Mouse (Mus musculus) erythroblast, embryonic 14.5 days (primary cell): ENCODE measurements around the gene Rbms3. TPM values are rescaled to one million over a fixed set of nuclear protein-coding genes. Genes with fewer than 3 reads are reported as not detected.

Source experiments
- H3K27me3 ChIP-seq: 2 replicates; pipeline ENCODE4 v1.6.1; 2012; ENCODE audit warnings: inconsistent platforms; ENCODE audit not compliant: control insufficient read depth
- H3K36me3 ChIP-seq: 2 replicates; pipeline ENCODE4 v1.6.1; 2012; ENCODE audit warnings: mild to moderate bottlenecking, inconsistent platforms; ENCODE audit not compliant: control insufficient read depth
- H3K4me1 ChIP-seq: 2 replicates; pipeline ENCODE4 v1.6.1; 2012; ENCODE audit warnings: inconsistent platforms; ENCODE audit not compliant: control insufficient read depth
- H3K4me3 ChIP-seq: replicated peaks from 2 replicates; pipeline ENCODE3; 2012; ENCODE audit warnings: moderate library complexity, mild to moderate bottlenecking, inconsistent platforms
- H3K9me3 ChIP-seq: 2 replicates; pipeline ENCODE4 v1.6.1; 2012; ENCODE audit warnings: low read length, inconsistent platforms, mixed read lengths; ENCODE audit not compliant: control insufficient read depth
- GATA1 ChIP-seq: IDR thresholded peaks from 2 replicates; pipeline ENCODE4 v1.6.1; 2012; ENCODE audit warnings: low read length, inconsistent platforms, mixed read lengths
- TAL1 ChIP-seq: IDR thresholded peaks from 3 replicates; pipeline ENCODE4 v1.6.1; 2012; ENCODE audit warnings: low read length, inconsistent platforms, mixed read lengths
- polyA plus RNA-seq: library from polyadenylated mRNA; stranded (reverse); fragments of >175 nt; gene quantifications from 2 replicates; pipeline ENCODE4 v1.2.3, GENCODE M21; 2012

Gene Rbms3
- polyA plus RNA-seq, 1 experiment, result not detected

- peaks cover 45% of the 10 kb centered on the region for H3K4me1 ChIP-seq
- H3K27me3 ChIP-seq, result no peaks in the 10 kb centered on the region
- H3K36me3 ChIP-seq, result peaks cover 3% of the 10 kb centered on the region
- no peak for TF ChIP-seq GATA1
- no peak for TF ChIP-seq TAL1
- peak overlapping the region; percentile 62 for H3K4me3 ChIP-seq
- peaks cover 3% of the 10 kb centered on the region for H3K9me3 ChIP-seq
Observed at GRCm38 (mm10) chr9:116873033-116873975, 756.4 kb downstream of the Rbms3 start.

- Histone ChIP-seq H3K27me3 (no peaks in the 10 kb centered on the region), H3K9me3 (peaks cover 3% of the 10 kb centered on the region), H3K4me3 (no peak overlapping the region), H3K36me3 (peaks cover 3% of the 10 kb centered on the region), H3K4me1 (peaks cover 45% of the 10 kb centered on the region)
- TF ChIP-seq GATA1, result no peak
- TF ChIP-seq TAL1, result no peak
Observed at GRCm38 (mm10) chr9:116872346-116872745, 757.4 kb downstream of the Rbms3 start.

- Histone ChIP-seq H3K4me1 (peaks cover 50% of the 10 kb centered on the region), H3K4me3 (no peak overlapping the region), H3K27me3 (no peaks in the 10 kb centered on the region), H3K9me3 (peaks cover 3% of the 10 kb centered on the region), H3K36me3 (peaks cover 3% of the 10 kb centered on the region)
- TF ChIP-seq GATA1, result no peak
- no peak for TF ChIP-seq TAL1
Observed at GRCm38 (mm10) chr9:116871576-116871975, 758.1 kb downstream of the Rbms3 start.

- Histone ChIP-seq H3K4me3 (no peak overlapping the region), H3K36me3 (no peaks in the 10 kb centered on the region), H3K4me1 (peaks cover 23% of the 10 kb centered on the region), H3K9me3 (no peaks in the 10 kb centered on the region), H3K27me3 (no peaks in the 10 kb centered on the region)
- no peak for TF ChIP-seq GATA1
Observed at GRCm38 (mm10) chr9:116866060-116866459, 763.7 kb downstream of the Rbms3 start.

- H3K4me1 ChIP-seq, result peaks cover 16% of the 10 kb centered on the region
- H3K36me3 ChIP-seq, result no peaks in the 10 kb centered on the region
- no peak overlapping the region for H3K4me3 ChIP-seq
- H3K27me3 ChIP-seq, result no peaks in the 10 kb centered on the region
- TF ChIP-seq TAL1 (no peak), GATA1 (no peak)
- H3K9me3 ChIP-seq, result no peaks in the 10 kb centered on the region
Observed at GRCm38 (mm10) chr9:116863626-116864025, 766.1 kb downstream of the Rbms3 start.

- Histone ChIP-seq H3K27me3 (no peaks in the 10 kb centered on the region), H3K36me3 (no peaks in the 10 kb centered on the region), H3K4me3 (no peak overlapping the region), H3K4me1 (peaks cover 16% of the 10 kb centered on the region), H3K9me3 (no peaks in the 10 kb centered on the region)
- TF ChIP-seq GATA1 (no peak), TAL1 (no peak)
Observed at GRCm38 (mm10) chr9:116862341-116862740, 767.4 kb downstream of the Rbms3 start.

- no peak for TF ChIP-seq TAL1
- TF ChIP-seq GATA1, result no peak
- H3K27me3 ChIP-seq, result no peaks in the 10 kb centered on the region
Observed at GRCm38 (mm10) chr9:116857861-116858595, 771.7 kb downstream of the Rbms3 start.

GRCm38 (mm10) chr9:116857151-116857550 lies 772.6 kb downstream of the Rbms3 start:
- Histone ChIP-seq H3K27me3 (no peaks in the 10 kb centered on the region), H3K9me3 (no peaks in the 10 kb centered on the region), H3K4me3 (no peak overlapping the region), H3K36me3 (no peaks in the 10 kb centered on the region), H3K4me1 (no peaks in the 10 kb centered on the region)
- TF ChIP-seq GATA1 (no peak), TAL1 (no peak)

More at GRCm38 (mm10) chr9:116857861-116858595, 771.7 kb downstream of the Rbms3 start:
- no peaks in the 10 kb centered on the region for H3K4me1 ChIP-seq
- no peak overlapping the region for H3K4me3 ChIP-seq
- no peaks in the 10 kb centered on the region for H3K9me3 ChIP-seq
- no peaks in the 10 kb centered on the region for H3K36me3 ChIP-seq

GRCm38 (mm10) chr9:116855744-116856143 lies 774.0 kb downstream of the Rbms3 start:
- no peaks in the 10 kb centered on the region for H3K36me3 ChIP-seq
- no peak overlapping the region for H3K4me3 ChIP-seq
- no peaks in the 10 kb centered on the region for H3K9me3 ChIP-seq
- no peaks in the 10 kb centered on the region for H3K27me3 ChIP-seq
- TF ChIP-seq TAL1 (no peak), GATA1 (no peak)
- no peaks in the 10 kb centered on the region for H3K4me1 ChIP-seq
